Mouse (Mus musculus) G1E (cell line): ENCODE data around the gene Sbk1.

Source experiments
- CTCF ChIP-seq: IDR thresholded peaks from 2 replicates; pipeline ENCODE4 v1.5.1; 2012; ENCODE audit warnings: low read depth, low read length, inconsistent platforms, mixed read lengths
- GATA1 ChIP-seq: IDR thresholded peaks from 2 replicates; pipeline ENCODE4 v1.6.1; 2012; ENCODE audit warnings: borderline replicate concordance, low read length, inconsistent platforms, mixed read lengths
- GATA2 ChIP-seq: IDR thresholded peaks from 2 replicates; pipeline ENCODE4 v1.6.1; 2012; ENCODE audit warnings: low read depth, low read length, inconsistent platforms, borderline replicate concordance
- POLR2AphosphoS5 ChIP-seq: IDR thresholded peaks from 2 replicates; pipeline ENCODE4 v1.6.1; 2012; ENCODE audit warnings: low read depth, low read length, inconsistent platforms; ENCODE audit not compliant: insufficient replicate concordance
- TAL1 ChIP-seq: conservative IDR thresholded peaks from 2 replicates; pipeline ENCODE4 v1.6.1; 2012; ENCODE audit warnings: low read depth, low read length, inconsistent platforms, mixed read lengths

DNA sequence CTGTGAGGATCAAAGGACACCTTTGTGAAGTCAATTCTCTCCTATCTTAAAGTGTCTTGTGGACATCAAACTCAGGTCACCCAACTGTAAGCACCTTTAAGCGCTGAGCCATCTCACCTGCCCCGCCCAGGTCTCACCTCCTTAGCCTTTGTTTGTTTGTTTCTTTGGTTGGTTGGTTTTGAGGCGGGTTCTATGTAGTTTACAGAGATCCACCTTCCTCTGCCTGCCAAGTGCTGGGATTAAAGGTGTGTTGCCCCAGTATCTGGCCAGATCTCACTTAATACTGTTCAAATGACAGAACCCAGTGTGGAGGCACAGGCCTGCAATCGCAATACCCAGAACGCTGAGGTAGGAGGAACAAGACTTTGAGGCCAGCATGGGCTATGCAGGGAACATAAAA is 11.6 kb downstream of the Sbk1 start:
- no peak for TF ChIP-seq CTCF
- TF ChIP-seq POLR2AphosphoS5 = no peak
- no peak for TF ChIP-seq GATA1
- TF ChIP-seq TAL1 = no peak
- TF ChIP-seq GATA2 = no peak
